Mouse (Mus musculus): ENCODE measurements at regions not wholly inside any gene's neighbourhood (a gene's known extent, or its start where the extent isn't known, plus 50 kb on each side); places are given as distances from the start of the nearest gene placed in this dataset.

DNA sequence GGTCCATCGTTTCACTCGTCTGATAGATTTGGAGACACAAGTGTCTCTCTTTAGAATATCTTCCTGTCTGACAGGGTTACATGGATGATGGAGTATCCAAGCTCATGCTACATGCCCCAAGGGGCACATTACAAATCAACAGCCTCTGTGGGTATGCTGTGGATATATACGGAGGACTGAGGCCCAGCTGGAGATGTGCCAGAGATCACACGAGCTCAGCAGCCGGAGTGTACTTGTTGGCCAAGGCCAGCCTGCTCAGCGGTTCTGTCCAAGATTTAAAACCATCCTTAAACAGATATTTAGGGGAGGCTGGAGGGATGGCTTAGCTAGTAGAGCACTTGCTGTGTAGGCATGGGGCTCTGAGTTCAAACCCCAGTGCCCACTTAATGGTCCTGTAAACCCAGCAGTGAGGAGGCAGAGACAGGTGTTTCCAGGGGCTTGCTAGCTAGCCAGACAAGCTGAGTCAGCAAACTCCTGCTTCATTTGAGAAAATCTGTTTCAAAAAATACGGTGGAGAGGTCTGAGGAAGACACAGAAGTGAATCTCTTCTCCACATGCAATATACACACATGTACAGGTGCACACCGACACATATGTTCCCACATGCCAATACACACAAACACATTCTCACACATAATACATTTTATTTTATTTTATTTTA is 85.6 kb upstream of the Aldh1b1 start:
- DNase-seq (ENCODE audit: low spot score) = no peak

DNA sequence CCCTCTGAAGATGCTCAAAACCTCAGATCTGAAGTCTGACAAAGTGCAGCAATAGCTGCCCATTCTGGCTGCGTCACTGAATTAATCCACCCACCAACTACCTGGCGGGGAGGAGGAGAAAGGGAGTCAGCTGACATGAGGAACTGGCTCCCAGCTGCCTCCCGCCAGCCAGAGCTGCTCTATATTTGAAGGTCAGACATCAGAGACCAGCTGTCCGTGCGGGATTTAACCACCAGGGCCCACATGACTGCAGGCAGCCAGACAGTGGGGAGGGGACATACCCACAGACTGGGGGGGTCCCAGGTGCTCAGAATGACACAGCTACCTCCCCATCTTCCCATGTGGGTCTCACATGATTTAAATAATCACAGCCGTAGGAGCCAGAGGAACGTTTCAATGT is 94.8 kb upstream of the Aldh1b1 start:
- no peak for DNase-seq (ENCODE audit: low spot score)

DNA sequence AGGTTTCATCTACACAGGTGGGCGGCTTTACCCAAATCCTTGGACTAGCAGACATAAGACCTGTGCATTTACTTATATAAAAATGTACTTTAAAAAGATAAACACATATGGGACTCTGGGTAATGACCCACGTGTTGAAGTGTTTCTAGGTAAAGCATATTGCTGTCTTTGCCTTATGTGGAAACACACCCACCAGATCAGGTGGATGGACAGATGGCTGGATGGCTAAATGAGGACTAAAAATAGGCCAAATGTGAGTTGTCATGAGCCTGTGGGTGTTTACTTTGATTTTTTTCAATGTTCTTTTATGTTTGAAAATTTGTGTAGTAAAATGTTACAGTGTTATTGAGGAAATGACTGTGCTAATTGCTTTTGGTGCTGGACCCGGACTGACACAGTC is 99.2 kb upstream of the Aldh1b1 start:
- DNase-seq (ENCODE audit: low spot score) = no peak

DNA sequence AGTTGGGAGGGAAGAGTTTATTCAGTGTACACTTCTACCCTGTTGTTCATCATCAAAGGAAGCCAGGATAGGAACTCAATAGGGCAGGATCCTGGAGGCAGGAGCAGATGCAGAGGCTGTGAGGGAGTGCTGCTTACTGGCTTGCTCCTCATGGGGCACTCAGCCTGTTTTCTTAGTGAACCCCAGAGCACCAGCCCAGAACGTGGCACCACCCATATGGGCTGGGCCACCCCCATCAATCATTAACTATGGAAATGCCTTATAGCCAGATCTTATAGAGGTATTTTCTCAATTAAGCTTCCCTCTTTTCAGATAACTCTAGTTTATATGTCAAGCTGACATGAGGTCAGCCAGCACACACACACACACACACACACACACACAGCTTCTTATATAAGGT is 103.6 kb upstream of the Aldh1b1 start:
- no peak for DNase-seq (ENCODE audit: low spot score)

DNA sequence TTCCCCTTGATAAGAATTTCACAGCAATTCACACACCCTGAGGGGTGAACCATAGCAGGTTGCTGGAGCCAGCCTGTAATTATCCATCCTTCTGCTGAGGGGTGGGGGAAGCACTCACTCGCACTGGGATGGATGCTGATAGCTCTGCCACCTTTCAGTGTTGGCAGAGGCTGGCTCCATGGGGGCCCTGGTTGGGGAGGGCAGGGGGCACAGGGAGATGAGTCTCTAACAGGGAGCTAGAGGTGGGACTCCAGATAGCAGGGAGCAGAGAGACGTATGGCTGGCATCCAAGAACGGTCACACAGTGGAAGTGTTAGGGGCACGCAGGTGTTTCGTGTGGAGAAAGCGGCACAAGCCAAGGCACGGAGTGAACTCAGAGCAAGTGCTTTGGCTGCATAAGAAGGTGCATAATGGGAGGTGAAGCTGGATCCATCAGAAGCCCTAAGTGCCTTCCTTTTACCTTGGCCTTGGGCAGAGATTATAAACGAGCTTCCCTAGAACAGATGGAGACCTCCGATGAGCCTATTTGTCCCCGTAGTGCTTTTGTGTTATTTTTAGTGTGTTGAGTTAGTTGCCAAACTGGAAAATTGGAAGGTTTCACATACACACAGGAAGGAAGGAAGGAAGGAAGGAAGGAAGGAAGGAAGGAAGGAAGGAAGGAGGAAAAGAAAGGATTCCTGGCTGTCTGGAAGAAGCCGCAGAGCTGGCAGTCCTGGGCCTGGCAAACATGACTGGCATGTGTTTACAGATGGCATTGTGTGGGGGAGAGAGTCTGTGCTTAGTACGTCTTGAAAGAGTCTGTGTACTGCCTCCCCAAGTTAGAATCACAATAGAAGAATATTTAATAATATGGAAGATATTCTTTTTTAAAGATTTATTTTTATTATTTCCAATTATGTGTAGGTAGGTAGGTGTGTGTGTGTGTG is 108.6 kb upstream of the Aldh1b1 start:
- DNase-seq (ENCODE audit: low spot score) = no peak

DNA sequence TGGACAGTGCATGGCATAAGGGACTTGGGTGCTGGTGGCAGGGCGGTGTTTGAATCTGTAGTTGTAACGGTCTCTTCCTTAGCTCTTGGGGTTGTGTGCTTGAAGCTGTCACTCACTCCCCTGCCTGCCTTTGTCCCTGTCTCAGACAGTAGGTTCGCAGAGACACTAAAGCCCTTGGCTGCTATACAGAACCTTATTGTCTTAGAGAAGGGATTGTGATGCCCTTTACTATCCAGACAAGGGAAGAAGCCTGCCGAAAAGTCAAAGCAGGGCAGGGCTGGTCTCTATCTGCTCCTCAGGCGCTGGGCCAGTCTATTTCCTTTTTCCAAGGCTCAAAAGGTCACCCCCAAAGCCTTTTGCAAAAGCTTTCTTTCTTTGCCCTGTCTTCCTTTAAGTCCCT is 109.2 kb upstream of the Aldh1b1 start:
- DNase-seq (ENCODE audit: low spot score) = no peak

DNA sequence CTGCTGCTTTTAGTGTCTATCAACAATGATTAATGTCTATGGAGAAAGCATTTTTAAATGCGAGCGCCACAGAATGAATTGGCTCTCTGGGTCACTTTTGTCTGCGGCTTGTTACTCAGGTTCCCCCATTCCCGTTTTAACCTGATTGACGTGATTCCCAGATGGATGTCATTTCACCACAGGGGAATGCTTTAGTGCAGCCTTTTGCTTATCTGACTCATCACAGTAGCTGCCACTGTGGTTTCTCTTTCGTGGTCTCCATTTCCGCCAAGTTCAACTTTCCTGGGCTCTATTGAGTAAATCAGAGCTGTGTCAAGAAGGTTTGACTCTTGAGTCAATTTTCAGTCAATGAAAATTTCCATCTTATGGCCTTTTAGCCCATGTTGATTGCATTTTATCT is 110.6 kb upstream of the Aldh1b1 start:
- DNase-seq (ENCODE audit: low spot score) = no peak

DNA sequence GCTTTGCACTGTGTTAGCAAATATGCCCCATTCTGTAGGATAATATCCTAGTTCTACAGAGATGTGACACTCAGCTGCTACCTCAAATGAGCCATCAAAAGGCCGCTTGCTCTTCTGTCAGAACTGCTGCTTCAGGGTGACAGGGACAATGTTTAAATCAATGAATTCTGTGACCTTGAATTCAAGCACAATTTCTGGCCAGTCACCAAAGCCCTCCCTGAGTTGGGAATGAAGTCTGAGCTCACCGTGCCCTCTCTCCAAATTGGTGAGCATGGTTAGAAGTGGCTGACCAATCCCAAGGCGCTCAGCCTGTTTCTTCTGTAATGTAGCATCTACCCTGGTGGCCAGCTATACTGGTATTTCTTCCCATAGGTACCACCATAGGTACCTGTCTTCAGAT is 113.8 kb upstream of the Aldh1b1 start:
- no peak for DNase-seq (ENCODE audit: low spot score)

DNA sequence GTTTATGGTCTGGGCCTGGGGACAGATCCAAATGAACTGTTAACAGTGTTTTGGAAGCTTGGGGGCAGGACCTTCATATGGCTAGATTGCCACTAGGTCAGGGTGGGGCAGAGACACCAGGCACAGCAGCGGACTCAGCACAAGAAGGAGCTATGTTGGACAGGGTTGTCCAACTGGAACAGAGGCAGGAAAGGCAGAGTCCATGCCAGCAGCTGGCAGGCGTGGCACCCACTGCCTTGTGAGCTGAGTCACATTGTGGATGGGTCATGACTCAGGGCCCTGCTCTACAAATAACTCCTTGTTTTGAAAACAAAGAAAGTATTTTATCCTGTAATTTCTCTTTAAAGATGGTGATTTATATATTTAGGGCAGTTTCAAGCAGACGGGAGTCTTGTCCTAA is 115.6 kb upstream of the Aldh1b1 start:
- peak; percentile 79 for DNase-seq (ENCODE audit: low spot score)

DNA sequence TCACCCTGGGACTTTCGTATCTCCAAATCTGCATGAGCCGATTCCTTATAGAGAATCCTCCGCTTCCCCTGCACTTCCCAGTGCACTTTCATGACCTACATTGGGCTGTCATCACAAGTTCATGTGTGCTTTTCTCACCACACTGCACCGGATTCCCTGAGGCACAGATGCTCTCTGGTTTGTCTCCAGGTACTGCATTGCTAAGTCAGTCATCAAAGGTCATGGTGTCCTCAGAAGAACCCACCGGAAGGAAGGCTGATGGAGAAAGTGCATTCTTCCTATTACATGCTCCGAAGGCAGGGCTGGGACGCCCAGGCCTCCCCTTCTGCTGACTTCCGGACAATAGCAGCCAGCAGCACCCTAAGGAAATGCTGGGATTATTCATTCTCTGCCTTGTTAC is 116.1 kb upstream of the Aldh1b1 start:
- no peak for DNase-seq (ENCODE audit: low spot score)

DNA sequence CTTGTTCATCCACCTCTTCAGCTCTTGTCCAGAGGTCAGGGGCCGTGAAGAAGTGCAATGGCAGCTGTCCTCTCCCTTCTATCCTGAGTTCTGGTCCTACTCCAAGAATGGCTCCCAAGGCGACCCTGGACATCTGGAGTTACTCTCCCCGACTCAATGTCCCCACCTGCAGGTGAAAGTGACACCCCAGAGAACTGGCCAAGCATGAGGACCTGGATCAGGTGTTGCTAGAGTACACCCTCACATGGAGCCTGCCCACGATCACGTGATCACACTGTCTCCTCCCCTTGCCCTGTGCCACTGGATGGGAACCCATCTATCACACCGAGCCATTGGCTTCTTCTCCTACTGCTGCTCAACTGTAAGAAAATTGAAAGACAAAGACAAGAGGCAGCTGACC is 122.7 kb upstream of the Aldh1b1 start:
- DNase-seq (ENCODE audit: low spot score) = no peak

DNA sequence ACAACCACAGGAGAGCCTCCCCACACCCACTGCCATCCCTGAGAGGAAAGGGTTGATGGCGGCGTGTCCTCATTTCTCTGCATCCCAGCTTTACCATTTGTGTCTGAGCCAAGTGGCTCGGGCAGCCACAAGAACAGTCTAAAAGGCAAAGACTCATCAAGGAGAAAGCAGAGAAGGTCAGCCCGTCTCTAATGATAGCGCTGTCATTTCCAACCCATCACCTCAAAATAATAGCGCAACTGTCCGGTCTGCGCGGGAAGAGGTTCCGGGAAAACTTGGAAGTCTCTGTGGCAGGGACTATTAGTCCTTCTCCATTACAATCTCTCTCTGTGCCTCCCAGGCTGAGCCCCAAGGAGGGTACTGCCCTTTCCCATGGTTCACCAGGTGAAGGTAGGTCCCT is 124.5 kb upstream of the Aldh1b1 start:
- DNase-seq (ENCODE audit: low spot score) = no peak

DNA sequence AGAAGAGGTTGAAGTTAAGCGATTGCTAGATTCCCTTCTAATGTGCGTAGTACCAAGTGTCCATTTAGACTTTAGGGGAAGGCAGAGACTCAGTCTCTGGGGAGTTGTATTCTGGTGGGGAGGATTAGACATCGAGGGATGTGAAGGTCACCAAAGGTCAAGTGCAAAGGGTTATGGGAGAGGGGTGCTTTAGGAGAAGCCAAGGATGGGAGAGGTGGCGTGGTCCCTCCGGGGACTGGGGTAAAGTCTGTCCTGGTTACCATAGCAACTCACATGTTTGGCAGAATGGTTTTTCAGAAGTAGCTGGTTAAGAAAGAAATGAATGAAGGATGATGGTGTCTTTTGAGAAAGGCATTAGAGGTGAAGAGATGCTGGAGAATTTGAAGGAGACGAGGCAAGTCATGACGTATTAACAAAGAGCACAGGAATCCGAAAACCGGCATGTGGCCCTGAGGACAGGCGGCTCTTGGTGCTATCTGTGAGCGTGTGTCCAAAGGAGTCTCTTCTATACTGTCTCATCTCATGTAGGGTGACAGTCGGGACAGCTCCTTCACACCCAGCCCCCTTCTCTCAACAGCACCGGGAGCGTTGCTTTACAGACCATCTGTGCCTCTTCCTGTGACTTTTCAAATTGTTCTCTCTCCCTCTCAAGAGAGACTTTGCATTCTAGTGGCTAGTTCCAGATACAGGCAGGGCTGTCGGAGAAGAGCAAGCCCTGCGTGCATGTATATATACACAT is 125.6 kb upstream of the Aldh1b1 start:
- no peak for DNase-seq (ENCODE audit: low spot score)

DNA sequence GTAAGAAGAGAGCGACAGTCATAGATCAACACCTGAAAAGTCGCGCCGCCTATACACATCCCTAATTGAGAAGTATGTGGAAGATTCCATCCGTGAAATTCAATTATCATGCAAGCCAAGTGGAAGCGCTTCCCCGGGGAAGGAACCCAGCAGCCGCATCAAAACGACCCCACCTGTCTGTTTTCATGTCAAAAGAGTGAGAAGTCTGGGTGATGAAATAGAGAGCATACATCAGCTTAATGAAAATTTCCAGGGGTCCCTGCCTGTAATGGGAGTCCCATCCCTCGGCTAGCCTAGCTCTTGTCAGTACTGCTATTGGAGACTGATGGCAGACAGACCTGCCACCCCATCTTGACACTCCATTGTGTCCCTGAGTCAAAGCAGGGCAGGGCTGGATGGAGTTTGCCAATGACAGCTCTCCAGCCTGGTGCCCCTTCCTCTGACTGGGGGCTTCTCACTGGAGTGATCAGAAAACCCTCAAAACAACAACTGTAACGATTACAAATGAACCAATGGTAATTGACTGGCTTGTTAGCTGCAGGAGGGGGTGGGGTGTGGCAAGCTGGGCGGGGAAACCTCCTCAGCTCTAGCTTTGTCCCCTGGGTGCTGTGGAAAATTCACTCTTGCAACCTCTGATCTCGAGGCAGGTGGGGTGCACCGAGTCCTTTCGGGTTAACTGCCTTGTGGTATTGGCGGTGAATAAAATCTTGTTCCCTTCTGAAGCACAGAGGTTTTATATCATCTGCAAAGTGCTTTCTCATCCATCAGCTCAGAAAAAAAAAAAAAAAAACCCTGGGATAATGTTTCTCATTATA is 126.4 kb upstream of the Aldh1b1 start:
- no peak for DNase-seq (ENCODE audit: low spot score)

DNA sequence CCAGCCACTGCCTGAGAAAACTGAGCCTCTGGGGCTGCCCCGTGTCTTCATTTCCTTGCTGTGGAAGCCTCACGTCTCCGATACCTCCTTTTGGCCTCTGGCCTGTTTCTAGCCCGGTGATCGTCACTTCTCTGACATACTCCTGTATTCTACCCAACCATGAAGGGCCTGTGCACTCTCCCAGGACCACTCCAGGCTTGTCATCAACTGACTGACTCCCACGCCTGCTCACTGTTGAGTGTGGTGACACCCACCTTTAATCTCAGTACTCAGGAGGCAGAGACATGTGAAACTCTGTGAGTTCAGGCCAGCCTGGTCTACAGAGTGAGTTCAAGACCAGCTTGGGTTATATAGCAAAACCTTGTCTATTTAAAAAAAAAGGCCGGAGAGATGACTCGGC is 132.1 kb upstream of the Shb start:
- DNase-seq (ENCODE audit: low spot score) = no peak

DNA sequence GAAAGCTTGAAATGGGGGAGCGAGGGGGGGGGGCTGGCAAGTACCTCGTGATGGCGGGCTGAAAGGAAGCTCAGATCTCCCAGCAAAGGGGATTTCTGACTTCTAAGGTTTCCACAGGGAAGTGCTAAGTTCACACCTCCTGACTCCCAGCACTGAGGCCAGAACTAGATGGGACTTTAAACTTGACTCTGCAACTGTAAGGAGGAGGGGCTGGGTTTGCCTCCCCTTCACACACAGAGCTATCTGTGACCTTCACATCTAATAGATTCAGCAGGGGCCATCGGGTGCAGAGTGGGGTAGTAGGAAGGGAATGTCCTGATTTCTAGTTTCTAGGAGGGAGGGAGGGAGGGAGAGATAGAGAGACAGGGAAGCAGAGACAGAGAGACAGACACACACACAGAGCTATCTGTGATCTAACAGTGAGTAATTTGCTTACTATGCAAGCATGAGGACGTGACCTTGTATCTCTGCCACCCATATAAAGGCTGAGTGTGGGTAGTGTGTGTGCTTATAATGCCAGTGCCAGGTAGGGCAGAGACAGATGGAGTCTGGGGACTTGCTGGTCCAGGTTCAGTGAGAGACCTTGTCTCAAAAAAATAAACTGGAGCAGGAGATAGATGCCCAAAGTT is 125.2 kb upstream of the Shb start:
- DNase-seq (ENCODE audit: low spot score) = no peak

DNA sequence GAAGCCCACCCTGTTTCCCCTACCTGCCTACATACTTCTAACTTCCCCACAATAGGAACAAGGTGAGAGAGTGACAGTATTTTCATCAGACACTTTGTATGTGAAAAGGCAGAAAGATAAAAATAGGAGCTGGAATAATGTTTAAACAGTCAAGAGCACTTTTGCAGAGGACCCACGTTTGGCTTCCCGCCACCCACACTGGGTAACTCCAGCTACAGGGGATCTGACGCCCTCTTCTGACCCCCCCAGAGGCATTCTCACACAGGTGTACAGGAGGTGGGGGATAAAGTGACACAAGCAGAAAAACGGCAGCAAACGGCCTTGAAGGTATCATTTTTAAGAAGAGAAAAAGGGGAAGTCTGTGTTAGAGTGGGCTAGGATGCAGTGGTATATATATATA is 123.5 kb upstream of the Shb start:
- no peak for DNase-seq (ENCODE audit: low spot score)

DNA sequence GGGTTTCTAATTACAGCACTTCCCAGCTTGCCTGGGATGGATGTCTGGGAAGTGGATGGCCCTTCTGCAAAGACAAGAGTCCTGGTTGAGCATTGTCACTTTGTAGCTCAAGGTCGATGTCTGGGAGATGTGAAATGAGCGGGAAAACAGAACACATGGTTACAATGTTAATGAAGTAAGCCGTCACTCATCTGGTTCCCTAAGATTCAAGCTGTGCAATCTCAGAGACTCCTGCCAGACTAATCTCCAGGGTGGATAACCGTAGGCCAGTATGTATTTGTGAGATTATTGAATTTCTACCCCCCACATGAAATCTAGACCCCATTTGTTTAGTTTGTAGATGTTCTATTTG is 122.5 kb upstream of the Shb start:
- no peak for DNase-seq (ENCODE audit: low spot score)

DNA sequence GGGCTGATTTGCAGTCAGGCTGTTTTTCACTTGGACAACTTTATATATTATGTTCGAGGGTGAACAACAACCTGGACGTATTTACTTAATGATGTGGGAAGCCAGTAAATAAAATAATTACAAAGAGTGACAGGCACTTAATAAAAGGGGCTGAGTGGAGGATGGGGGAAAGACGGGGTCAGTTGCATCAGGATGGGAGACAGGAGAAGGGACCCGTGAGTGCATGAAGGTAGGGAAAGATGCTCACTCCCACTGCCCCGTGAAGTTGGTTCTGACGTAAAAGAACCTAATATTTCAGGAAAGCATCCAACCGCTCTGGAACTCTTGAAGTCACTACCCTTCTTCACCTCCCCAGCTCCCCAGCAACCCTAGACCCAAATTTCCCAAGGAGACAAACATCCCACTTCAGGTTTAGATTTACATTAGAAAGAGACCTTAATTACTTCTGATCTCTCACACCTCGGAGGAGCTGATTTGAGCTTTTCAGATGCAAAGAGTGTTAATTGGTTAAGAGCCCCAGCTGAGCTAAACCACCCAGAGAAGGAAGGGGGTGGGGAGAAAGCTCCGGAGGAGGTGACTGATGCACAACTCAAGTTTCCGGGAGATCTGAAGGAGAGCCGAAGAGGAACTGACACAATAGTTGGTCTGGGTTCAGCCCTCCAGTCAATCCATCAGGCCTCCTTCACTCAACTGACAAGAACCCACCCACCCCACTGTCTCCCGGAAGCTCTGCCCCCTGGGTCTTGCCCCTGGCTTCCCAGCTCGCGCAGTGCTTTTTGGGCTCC is 121.9 kb upstream of the Shb start:
- DNase-seq (ENCODE audit: low spot score) = no peak

DNA sequence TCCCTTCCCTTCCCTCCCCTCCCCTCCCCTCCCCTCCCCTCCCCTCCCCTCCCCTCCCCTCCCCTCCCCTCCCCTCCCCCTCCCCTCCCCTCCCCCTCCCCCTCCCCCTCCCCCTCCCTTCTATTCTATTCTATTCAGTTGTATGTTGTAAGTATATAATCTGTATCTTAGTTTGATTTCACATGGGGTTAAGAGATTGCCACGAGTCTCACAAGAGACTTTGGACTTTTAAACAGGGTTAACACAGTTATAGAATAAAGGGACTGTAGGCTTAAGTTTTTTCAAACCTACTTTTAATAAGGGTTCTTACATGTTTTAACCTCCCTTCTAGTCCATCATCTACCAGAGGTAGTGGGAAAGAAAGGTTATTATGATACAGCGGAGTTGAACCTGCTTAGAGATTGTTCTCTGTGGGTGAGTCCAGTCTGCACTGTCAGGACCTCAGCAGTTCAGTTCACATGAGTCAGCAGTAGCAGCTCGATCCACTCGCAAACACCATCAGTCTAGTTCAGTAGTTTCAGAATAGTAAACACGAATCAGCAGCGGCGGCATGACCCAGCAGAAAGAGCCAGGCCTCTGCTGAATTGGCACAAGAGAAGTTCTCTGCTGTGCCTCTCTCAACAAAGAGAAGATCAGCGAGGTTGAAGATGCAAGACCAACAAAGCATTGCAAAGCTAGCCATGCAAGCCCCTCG is 116.8 kb upstream of the Shb start:
- no peak for DNase-seq (ENCODE audit: low spot score)
